Mouse (Mus musculus) stomach, postnatal 0 days (tissue): ENCODE measurements around the gene Nmb.

ENCODE experiments used
- CTCF ChIP-seq: IDR thresholded peaks from 2 replicates; pipeline ENCODE4 v1.5.1; 2016; ENCODE audit warnings: antibody characterized with exemption, low read depth, mild to moderate bottlenecking, moderate library complexity
- EP300 ChIP-seq: optimal IDR thresholded peaks from 2 replicates; pipeline ENCODE3; 2016; ENCODE audit warnings: antibody characterized with exemption

- TF ChIP-seq CTCF = no peak
- TF ChIP-seq EP300 = no peak
These were observed 39.4 kb downstream of the Nmb start for GRCm38 (mm10) chr7:80865521-80865920.
